Mouse (Mus musculus): ENCODE results near the gene Tas2r108.
A peak's percentile ranks its signal among the peaks of the same experiment; 100 is the strongest.

Tas2r108 gene

DNA sequence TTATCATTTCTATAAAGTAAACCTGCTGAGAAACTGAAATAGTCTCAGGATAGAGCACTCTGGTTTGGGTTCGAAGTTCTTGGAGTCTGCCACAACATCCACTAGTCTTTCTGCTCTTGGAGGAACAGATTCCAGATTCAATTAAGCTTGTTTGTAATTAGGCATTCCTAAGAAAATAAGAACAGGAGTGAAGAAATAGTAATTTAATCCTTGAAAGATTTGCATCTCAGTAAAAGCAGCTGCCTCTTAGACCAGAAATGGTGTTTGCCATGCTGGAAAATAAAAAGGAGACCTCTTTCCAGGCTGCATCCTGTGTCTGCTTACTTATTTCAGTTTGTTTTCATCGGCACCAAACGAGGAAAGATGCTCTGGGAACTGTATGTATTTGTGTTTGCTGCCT lies at the start of gene Tas2r108:
TSS of gene Tas2r108 (plus strand) at position 301 of the 400 bp plus-strand sequence.
- DNase-seq, result no peak

GRCm38 (mm10) chr6:40448626-40449025 lies 44.7 kb upstream of the Tas2r108 start:
- DNase-seq, result no peak

DNA sequence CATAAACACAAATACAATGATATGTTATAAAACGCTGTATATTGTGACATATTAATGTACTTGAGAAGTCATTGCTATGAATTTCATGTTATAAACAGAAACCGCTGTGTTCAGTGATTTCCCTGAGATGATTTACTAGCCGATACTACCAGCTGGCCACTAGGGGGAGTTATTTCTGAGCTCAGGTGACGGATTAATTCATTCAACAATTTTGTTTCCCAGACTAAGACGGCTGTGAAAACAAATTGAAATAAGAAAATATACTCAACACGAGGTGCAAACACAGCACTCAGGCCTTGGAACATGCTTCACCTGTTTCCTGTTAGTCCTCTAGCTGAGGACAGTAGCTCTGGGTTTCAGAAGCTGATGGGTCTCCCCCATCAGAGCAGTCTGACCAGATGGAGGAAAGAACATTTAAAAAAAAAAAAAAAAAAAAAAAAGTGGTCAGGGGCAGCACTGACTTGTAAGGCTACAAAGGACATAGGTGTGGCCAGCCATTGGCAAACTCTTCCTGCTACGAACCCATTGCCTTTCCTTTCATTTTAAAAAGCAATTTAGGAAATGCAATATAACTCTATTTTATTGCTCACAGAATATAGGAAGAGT lies 38.8 kb upstream of the Tas2r108 start:
- DNase-seq, result no peak

DNA sequence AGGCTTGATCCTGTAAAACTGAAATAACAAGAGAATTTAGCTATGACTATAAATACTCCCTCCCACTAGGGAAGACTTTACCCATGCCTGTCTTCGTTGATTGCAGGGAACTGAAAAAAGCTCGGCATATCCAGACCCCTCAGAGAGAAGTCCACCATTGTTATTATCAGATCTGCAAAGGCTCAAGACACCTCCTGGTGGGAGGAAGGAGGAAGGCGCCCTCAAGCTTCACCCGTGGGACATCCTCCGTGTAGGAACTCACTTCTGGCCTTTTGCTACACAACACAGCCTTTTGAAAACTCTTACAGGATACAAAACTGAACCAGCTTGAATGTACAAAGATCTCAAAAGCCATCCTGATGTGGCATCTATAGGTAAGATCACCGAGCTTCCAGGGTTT lies 27.6 kb upstream of the Tas2r108 start:
- no peak for DNase-seq

GRCm38 (mm10) chr6:40470916-40471719 lies 22.2 kb upstream of the Tas2r108 start, which contains the start of gene Ssbp1:
Ssbp1 (plus strand) TSS chr6:40471352.
- peak; percentile 87 for DNase-seq

- no peak for DNase-seq
These were observed 21.7 kb upstream of the Tas2r108 start for GRCm38 (mm10) chr6:40471720-40472010.

DNA sequence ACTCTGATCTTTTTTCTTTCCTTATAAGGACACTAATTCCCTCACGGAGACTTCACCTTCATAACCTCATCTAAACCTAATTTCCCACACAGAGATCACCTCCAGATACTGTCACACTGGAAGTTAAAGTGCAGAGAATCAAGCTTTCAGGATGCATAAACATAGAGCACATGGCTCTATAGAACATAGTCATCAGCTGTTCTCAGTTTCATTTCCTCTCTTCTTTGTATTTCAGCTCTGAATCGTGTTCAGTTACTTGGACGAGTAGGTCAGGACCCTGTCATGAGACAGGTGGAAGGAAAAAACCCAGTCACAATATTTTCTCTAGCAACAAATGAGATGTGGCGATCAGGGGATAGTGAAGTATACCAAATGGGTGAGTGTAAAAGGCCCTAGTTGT lies 17.2 kb upstream of the Tas2r108 start:
- no peak for DNase-seq

DNA sequence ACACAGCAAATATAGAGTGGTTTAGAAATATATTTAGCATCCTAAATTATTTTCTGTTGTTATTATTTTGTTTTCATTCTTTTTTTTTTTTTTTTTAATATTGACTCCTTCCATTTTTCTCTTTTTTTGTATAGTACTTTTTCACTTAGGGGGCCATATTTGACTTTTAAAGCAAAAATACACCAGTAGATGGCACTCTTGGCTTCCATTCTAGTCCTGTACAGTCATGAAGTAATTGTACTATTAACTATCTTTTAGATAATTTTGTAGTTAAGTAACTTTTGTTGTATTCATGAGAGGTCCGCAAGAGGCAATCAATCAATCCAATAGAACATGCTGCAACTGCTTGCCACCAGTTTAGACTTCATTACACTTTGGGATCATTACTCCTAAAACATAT lies 13.6 kb upstream of the Tas2r108 start:
- no peak for DNase-seq

DNA sequence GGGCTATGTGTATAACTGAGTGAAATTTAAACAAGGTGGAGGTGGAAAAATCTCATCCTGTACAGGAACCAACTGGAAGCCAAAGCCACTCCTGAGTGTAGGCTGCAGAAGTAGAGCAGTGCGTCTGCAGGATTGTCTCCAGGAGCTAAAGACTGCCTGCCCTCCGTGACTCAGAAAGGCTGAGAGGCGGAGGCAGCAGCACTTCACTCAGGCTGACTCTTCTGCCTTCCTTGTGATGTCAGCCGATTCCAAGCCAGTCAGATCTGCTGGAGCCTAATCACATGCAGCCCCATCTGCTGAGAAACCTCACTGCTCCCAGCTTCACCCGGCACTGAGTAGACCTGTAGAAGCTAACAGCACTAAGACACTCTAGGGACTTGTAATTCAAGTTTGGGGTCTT lies 11.0 kb upstream of the Tas2r108 start:
- no peak for DNase-seq

DNA sequence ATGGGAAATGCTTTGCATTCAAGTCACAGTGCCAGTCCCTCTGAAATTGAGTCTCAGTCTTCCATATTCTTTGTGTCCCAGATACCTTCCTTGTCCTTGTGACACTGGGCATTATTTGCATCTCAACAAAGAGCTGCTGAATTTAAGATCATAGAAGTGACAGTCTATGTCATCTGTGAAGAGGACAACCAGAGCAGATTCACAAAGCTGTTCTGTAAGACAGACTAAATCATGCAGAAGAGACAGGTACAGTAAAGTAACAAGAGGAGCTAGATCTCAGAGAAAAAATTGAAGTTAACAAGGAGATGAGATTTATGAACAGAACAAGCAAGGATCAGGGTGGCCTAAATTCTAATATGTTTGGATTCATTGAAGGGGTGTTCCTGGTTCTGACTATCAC lies 2.4 kb upstream of the Tas2r108 start, which contains the start of gene Tas2r137:
TSS of gene Tas2r137 (plus strand) at position 301 of the 400 bp plus-strand sequence.
- no peak for DNase-seq

DNA sequence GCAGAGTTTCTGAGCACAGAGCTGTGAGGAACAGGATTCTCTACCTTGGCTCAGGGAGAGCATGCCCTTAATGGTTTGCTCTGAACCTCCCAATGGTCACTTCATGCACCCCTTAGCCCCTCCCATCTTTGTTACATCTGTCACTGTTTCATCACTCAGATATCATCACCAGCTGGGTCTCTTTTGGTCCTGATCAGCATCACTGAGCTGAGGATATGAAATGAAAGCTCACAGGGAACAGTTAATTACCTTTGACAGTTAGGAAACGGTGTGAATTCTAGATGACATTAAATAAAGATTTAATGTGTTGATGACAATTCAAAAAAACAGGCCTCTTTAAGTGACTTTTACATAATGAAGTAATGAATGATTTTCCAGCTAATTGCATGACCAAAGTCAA lies 26.1 kb downstream of the Tas2r108 start, which contains the start of gene Prss37:
TSS of gene Prss37 (minus strand) at position 101 of the 400 bp plus-strand sequence.
- DNase-seq, result no peak
